Mouse (Mus musculus): ENCODE measurements around the gene Tmem211.

DNA sequence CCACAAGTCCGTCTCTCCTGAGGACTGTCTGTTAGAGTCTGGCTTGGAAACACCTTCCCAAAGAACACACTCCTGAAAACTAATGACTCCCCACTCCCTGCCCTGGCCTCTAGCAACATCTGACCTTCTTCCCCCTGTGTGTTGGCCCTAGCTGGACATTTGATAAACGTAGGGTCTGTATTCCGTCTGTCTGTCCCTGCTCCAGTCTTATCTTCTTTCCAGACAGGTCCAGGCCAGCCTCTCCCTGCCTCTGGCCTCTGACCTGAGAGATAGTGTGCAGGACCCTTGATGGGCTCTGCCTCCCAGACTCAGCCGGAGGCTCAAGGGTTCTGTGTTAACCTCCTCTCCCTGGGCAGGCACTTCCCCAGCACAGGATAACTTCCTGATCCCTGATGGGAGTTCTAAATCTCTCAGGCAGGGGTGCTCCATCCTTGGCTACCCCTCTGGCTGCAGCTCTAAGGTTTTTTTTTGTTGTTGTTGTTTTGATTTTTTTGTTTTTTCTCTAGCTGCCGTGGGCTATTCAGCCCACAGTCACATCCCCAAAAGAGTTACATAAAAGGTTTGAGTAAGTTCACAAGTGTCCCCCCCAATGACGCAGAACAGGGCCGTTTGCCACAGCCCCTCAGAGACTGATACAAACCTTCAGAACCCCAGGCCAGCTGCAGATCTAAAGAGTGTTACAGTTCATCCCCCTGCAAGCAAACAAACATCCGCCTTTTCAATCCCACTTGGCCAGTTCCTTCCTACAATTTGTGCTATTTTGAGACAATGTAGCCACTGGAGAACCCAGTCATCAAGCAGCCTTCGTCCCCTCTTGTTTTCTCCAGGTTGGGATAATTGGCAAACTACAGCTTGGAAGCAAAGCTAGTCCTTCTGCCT lies 29.6 kb upstream of the Tmem211 start:
- TF ChIP-seq CTCF (IDR thresholded peaks at IDR 0.05; ENCODE audit: borderline replicate concordance, extremely low read depth, insufficient read depth, insufficient read length) (no peak), POLR2A (IDR thresholded peaks at IDR 0.05; ENCODE audit: borderline replicate concordance, extremely low read depth, insufficient read depth, insufficient read length, poor library complexity, severe bottlenecking) (no peak)

Measured in brain, embryonic 14.5 days (tissue).